Comparison of ENCODE assay signal across 13 mouse cellular contexts in the genomic region with DNA sequence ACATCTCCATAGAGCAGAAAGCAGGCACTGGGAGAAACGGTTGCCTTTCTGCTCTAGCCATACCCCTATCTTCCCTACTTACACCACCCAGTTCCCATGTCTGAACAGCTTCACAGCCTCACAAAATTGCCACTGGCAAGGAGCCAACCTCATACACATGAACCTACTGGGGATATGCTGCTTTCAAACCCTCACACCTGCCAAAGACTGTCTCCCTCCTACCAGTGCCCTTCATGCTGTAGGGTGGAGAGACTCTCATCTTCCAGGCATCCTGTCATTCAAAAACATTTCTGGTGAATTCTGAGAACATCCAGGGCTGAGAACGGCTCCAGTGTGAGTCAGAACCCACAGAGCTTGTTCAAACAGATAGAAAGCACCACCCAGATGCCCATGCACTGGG.
DNase-seq lines count a peak whose midpoint lies in the region; ATAC-seq and TF ChIP-seq lines count a peak whose summit lies in the region.
"Had no signal": no experiment of that assay in that cellular context is flagged by ENCODE, and none has a peak within 500 bp of the region (broad histone marks: within the 10 kb centered on the region; RNA-seq: fewer than 3 reads in every experiment).

No protein-coding gene starts in this region.

- H3K27ac ChIP-seq in embryonic facial prominence, embryonic 15.5 days (replicated peaks): no peak overlapping the region
- H3K27ac ChIP-seq in thymus, adult 2 months (ENCODE audit: control insufficient read depth, insufficient read depth, low read length): no peak overlapping the region
- H3K27ac ChIP-seq: midbrain, embryonic 12.5 days had no signal

- no peaks in the 10 kb centered on the region for H3K36me3 ChIP-seq in embryonic facial prominence, embryonic 15.5 days
- no peaks in the 10 kb centered on the region for H3K36me3 ChIP-seq in thymus, adult 2 months (ENCODE audit: control insufficient read depth, insufficient read depth, low read length)
- H3K36me3 ChIP-seq: G1E; midbrain, embryonic 12.5 days had no signal

- no peak for TF ChIP-seq POLR2A in thymus, adult 2 months (IDR thresholded peaks at IDR 0.05; ENCODE audit: control insufficient read depth, extremely low read depth, insufficient read depth, low read length, poor library complexity)

- H3K4me3 ChIP-seq in embryonic facial prominence, embryonic 15.5 days (replicated peaks): no peak overlapping the region
- H3K4me3 ChIP-seq in thymus, adult 2 months (ENCODE audit: control insufficient read depth, insufficient read depth, low read length): no peak overlapping the region
- H3K4me3 ChIP-seq: midbrain, embryonic 12.5 days had no signal

- no peaks in the 10 kb centered on the region for H3K4me1 ChIP-seq in embryonic facial prominence, embryonic 15.5 days
- no peaks in the 10 kb centered on the region for H3K4me1 ChIP-seq in thymus, adult 2 months (replicated peaks; ENCODE audit: control insufficient read depth, insufficient read depth, low read length)

- WGBS in embryonic facial prominence, embryonic 15.5 days: 55% methylated on average over 2 of the region's 2 CpGs
- 70% methylated on average over 2 of the region's 2 CpGs for WGBS in thymus, adult 2 months

- H3K27me3 ChIP-seq in embryonic facial prominence, embryonic 15.5 days: no peaks in the 10 kb centered on the region
- H3K27me3 ChIP-seq in thymus, adult 2 months (ENCODE audit: control insufficient read depth, insufficient read depth, low read length): no peaks in the 10 kb centered on the region
- H3K27me3 ChIP-seq: midbrain, embryonic 12.5 days had no signal

- intact Hi-C loops in left cerebral cortex, postnatal 4 days (cut with DNase I): no loop called here

- H3K9ac ChIP-seq in embryonic facial prominence, embryonic 15.5 days: no peak overlapping the region
- H3K9ac ChIP-seq: midbrain, embryonic 12.5 days had no signal

- TF ChIP-seq CTCF in thymus, adult 2 months (IDR thresholded peaks at IDR 0.05; ENCODE audit: borderline replicate concordance, control insufficient read depth, extremely low read depth, insufficient read depth, low read length, poor library complexity): no peak

- DNase-seq in heart, adult 11 months: peak; percentile 83
- no peak for DNase-seq in heart, adult 9 months (ENCODE audit: low spot score in 2 of 2)
- DNase-seq in frontal cortex, postnatal 10 days (ENCODE audit: low spot score in 2 of 2): peak; percentile 11 to 20
- DNase-seq in left cerebral cortex, postnatal 4 days: peak; percentile 32
- no peak for DNase-seq in thymus, adult 2 months
- DNase-seq: adrenal gland, adult 8-10 months; heart, postnatal 10 days; kidney, adult 18-20 months had no signal

- H3K9me3 ChIP-seq in embryonic facial prominence, embryonic 15.5 days (replicated peaks): no peaks in the 10 kb centered on the region
- H3K9me3 ChIP-seq: midbrain, embryonic 12.5 days had no signal

- ATAC-seq in embryonic facial prominence, embryonic 15.5 days (ENCODE audit: insufficient number of reproducible peaks, low FRiP score, low TSS enrichment, low read depth): 0 out of 2 replicates have a peak, but pooled peaks have one; percentile 41
- no peak for ATAC-seq in erythroid progenitor cell, adult 5-6 weeks (replicated peaks; ENCODE audit: low FRiP score, poor library complexity, severe bottlenecking)
- ATAC-seq: hindbrain, embryonic 16.5 days had no signal

- H3K4me2 ChIP-seq in embryonic facial prominence, embryonic 15.5 days (replicated peaks): no peak overlapping the region
- H3K4me2 ChIP-seq: midbrain, embryonic 12.5 days had no signal

Comparison
In these comparisons a context has a peak if more than half of its experiments do, and no peak if none do; other contexts are left out.
1. DNase-seq: peak in heart, adult 11 months (single experiment), frontal cortex, postnatal 10 days (2 of 2) and left cerebral cortex, postnatal 4 days (single experiment); none in heart, adult 9 months (0 of 2) and thymus, adult 2 months (single experiment).